Mouse (Mus musculus) embryonic fibroblast, embryonic 13.5 days (primary cell): ENCODE data around the gene Commd8.

Experiments
- CTCF ChIP-seq: IDR thresholded peaks from 2 replicates; pipeline ENCODE4 v1.5.1; 2011; ENCODE audit warnings: mild to moderate bottlenecking, control low read depth, low read length, moderate library complexity, borderline replicate concordance; ENCODE audit not compliant: insufficient read depth
- POLR2A ChIP-seq: IDR thresholded peaks from 2 replicates; pipeline ENCODE4 v1.6.1; 2011; ENCODE audit warnings: low read depth, mild to moderate bottlenecking, control low read depth, low read length, moderate library complexity

DNA sequence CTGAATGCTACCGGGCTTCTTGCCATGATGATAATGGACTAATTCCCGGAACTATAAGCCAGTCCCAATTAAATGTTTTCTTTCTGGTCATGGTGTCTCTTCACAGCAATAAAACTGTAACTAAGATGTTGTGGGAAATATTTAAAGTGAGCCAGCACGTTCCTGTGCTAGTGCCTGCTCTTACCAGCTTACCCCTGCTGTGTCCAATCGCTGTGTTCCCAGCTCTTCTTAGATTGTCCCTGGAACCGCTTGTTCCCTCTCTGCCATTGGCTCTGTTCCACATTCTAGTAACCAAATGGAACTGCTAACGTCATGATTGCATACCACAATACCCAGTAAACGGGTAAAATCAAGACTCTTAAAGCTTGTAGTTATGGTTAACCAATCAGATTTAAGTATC, 23.2 kb upstream of the Commd8 start:
- TF ChIP-seq POLR2A: no peak
- no peak for TF ChIP-seq CTCF
